Mouse (Mus musculus) spleen, adult 2 months (tissue): ENCODE results near the gene Ackr2.

Experiments
- CTCF ChIP-seq: fragments of 200-500 bp; IDR thresholded peaks from 2 replicates; pipeline ENCODE4 v1.5.1; 2011; ENCODE audit warnings: mild to moderate bottlenecking, inconsistent platforms; ENCODE audit not compliant: insufficient read depth, insufficient read length, insufficient replicate concordance; ENCODE audit errors: extremely low read depth
- POLR2A ChIP-seq: fragments of 200-500 bp; IDR thresholded peaks from 2 replicates; pipeline ENCODE4 v1.6.1; 2011; ENCODE audit warnings: low read depth, low read length, inconsistent platforms

GRCm38 (mm10) chr9:121865425-121866008, 32.6 kb upstream of the Ackr2 start:
- no peak for TF ChIP-seq CTCF
- no peak for TF ChIP-seq POLR2A
